Mouse (Mus musculus) stomach, postnatal 0 days (tissue): ENCODE measurements around the gene Shisa8.

Source experiments
- CTCF ChIP-seq: IDR thresholded peaks from 2 replicates; pipeline ENCODE4 v1.5.1; 2016; ENCODE audit warnings: antibody characterized with exemption, low read depth, mild to moderate bottlenecking, moderate library complexity
- EP300 ChIP-seq: optimal IDR thresholded peaks from 2 replicates; pipeline ENCODE3; 2016; ENCODE audit warnings: antibody characterized with exemption

GRCm38 (mm10) chr15:82184656-82185055, 28.0 kb downstream of the Shisa8 start:
- TF ChIP-seq CTCF (no peak), EP300 (no peak)
